18 mouse cellular contexts compared by ENCODE assay signal in genomic region chr6:16098761-16099160, GRCm38 (mm10).
"Had no signal": no experiment of that assay in that cellular context is flagged by ENCODE, and none has a peak within 500 bp of the region (broad histone marks: within the 10 kb centered on the region; RNA-seq: fewer than 3 reads in every experiment).

No protein-coding gene starts in this region.

- H3K27me3 ChIP-seq: midbrain, embryonic 12.5 days; neural tube, embryonic 13.5 days; neural tube, embryonic 15.5 days had no signal

- H3K4me3 ChIP-seq: midbrain, embryonic 10.5 days; midbrain, embryonic 12.5 days; myocyte; neural tube, embryonic 13.5 days; neural tube, embryonic 15.5 days had no signal

- H3K27ac ChIP-seq: midbrain, embryonic 10.5 days; midbrain, embryonic 12.5 days; neural tube, embryonic 13.5 days; neural tube, embryonic 15.5 days had no signal

- H3K9me3 ChIP-seq: midbrain, embryonic 10.5 days; midbrain, embryonic 12.5 days; neural tube, embryonic 13.5 days; neural tube, embryonic 15.5 days had no signal

- H3K9ac ChIP-seq: lung, embryonic 14.5 days; midbrain, embryonic 12.5 days; neural tube, embryonic 13.5 days; neural tube, embryonic 15.5 days had no signal

- H3K4me1 ChIP-seq: midbrain, embryonic 10.5 days; midbrain, embryonic 12.5 days; neural tube, embryonic 13.5 days; neural tube, embryonic 15.5 days had no signal

- ATAC-seq: midbrain, embryonic 16.5 days had no signal

- DNase-seq: lung, embryonic 14.5 days; lung, postnatal 10 days; lung, postnatal 4 days; midbrain, embryonic 14.5 days; retina, postnatal 1 day; right cerebral cortex, adult 18-20 months; right cerebral cortex, postnatal 25 days; right cerebral cortex, postnatal 4 days; spleen, adult 18-20 months; thymus, adult 18-20 months; thymus, postnatal 14 days; thymus, postnatal 36 days had no signal

- H3K4me2 ChIP-seq: lung, embryonic 14.5 days; midbrain, embryonic 12.5 days; neural tube, embryonic 13.5 days; neural tube, embryonic 15.5 days had no signal

- H3K36me3 ChIP-seq: midbrain, embryonic 10.5 days; midbrain, embryonic 12.5 days; neural tube, embryonic 13.5 days; neural tube, embryonic 15.5 days had no signal
